Mouse (Mus musculus) midbrain, embryonic 11.5 days (tissue): ENCODE measurements around the gene Abhd10. TPM values are rescaled to one million over a fixed set of nuclear protein-coding genes. Genes with fewer than 3 reads are reported as not detected.

Source experiments
- ATAC-seq: fragments of 200-750 bp; cut with Nextera tagmentation; 2 replicates; pipeline ENCODE4 v1.8.0; 2017; ENCODE audit warnings: moderate TSS enrichment, moderate library complexity; ENCODE audit not compliant: low FRiP score
- DNase-seq: peaks from one replicate; pipeline ENCODE4 v3.0.0; 2015; ENCODE audit warnings: low spot score; ENCODE audit errors: missing footprints
- H3K27ac ChIP-seq: fragments of 300-500 bp; sonication (generic); 2 replicates; pipeline ENCODE4 v1.5.1; 2014; ENCODE audit warnings: low read depth, low read length
- H3K27me3 ChIP-seq: fragments of 300-500 bp; sonication (generic); 2 replicates; pipeline ENCODE4 v1.6.1; 2014; ENCODE audit warnings: mild to moderate bottlenecking, low read length, moderate library complexity, mixed read lengths; ENCODE audit not compliant: control insufficient read depth, insufficient read depth
- H3K36me3 ChIP-seq: fragments of 300-500 bp; sonication (generic); 2 replicates; pipeline ENCODE4 v1.6.1; 2014; ENCODE audit warnings: mild to moderate bottlenecking, low read length, moderate library complexity, mixed read lengths; ENCODE audit not compliant: control insufficient read depth, insufficient read depth
- H3K4me1 ChIP-seq: fragments of 300-500 bp; sonication (generic); 2 replicates; pipeline ENCODE4 v1.6.1; 2014; ENCODE audit warnings: low read length; ENCODE audit not compliant: control insufficient read depth, insufficient read depth
- H3K4me2 ChIP-seq: fragments of 300-500 bp; sonication (generic); 2 replicates; pipeline ENCODE4 v1.6.1; 2014; ENCODE audit warnings: mild to moderate bottlenecking, moderate library complexity
- H3K4me3 ChIP-seq: fragments of 300-500 bp; sonication (generic); 2 replicates; pipeline ENCODE4 v1.5.1; 2014; ENCODE audit warnings: low read depth, low read length
- H3K9ac ChIP-seq: fragments of 300-500 bp; sonication (generic); 2 replicates; pipeline ENCODE4 v1.6.1; 2014; ENCODE audit warnings: low read length
- H3K9me3 ChIP-seq: fragments of 300-500 bp; sonication (generic); 2 replicates; pipeline ENCODE4 v1.6.1; 2016; ENCODE audit warnings: low read length; ENCODE audit not compliant: control insufficient read depth
- WGBS: fragments of 180-500 bp; shearing (Covaris S2); extraction: QIAGEN DNeasy Blood & Tissue Kit; methylation state at CpG from one replicate; pipeline ENCODE4 v1.1.7; 2014; 5-methylcytosine and 5-hydroxymethylcytosine counted together
- polyA plus RNA-seq: library from polyadenylated mRNA; unstranded; fragments of >200 nt; fragmentation: Nextera tagmentation; extraction: Ambion mirVana; gene quantifications from 2 replicates; pipeline ENCODE4 v1.2.1, GENCODE M21; 2014

The Abhd10 gene
- polyA plus RNA-seq, 1 experiment from 2014 or later: 48.5 TPM

DNA sequence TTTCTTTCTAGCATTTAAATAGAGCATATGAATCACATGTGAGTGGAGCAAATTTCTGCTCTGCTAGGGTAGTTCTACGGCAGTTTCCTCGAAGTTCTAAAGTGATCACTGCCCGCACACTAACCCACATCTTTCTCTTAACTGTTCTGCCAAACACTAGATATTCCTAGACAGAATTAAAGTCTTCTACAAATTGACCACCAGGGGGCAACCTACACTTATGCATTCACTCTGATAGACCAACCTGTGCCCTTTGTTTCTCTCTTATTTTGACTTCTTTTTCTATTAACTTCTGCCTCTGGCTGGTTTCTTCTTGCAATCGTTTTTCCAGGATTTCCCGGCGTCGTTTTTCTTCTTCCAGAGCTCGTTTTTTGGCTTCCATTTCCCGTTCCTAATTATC is 14.1 kb upstream of the Abhd10 start:
- Histone ChIP-seq H3K4me1 (no peaks in the 10 kb centered on the region), H3K9me3 (no peaks in the 10 kb centered on the region), H3K4me2 (no peak overlapping the region), H3K9ac (no peak overlapping the region), H3K36me3 (no peaks in the 10 kb centered on the region), H3K27me3 (no peaks in the 10 kb centered on the region), H3K4me3 (no peak overlapping the region), H3K27ac (no peak overlapping the region)
- ATAC-seq (peak; percentile 78), DNase-seq (peak; percentile 87)
- 48% methylated on average over 9 of the region's 9 CpGs for WGBS

GRCm38 (mm10) chr16:45743591-45744144 is 913 bp upstream of the Abhd10 start:
- Histone ChIP-seq H3K4me3 (no peak overlapping the region), H3K9ac (no peak overlapping the region), H3K36me3 (no peaks in the 10 kb centered on the region), H3K4me1 (peaks cover 10% of the 10 kb centered on the region; the same call in 1 of the 2 replicates), H3K9me3 (no peaks in the 10 kb centered on the region), H3K27me3 (no peaks in the 10 kb centered on the region), H3K27ac (peak overlapping the region; percentile 69), H3K4me2 (no peak overlapping the region; the same call in 1 of the 2 replicates)
- ATAC-seq (peak; percentile 14; the same call in 1 of the 2 replicates), DNase-seq (no peak)
- WGBS: 68% methylated on average over 4 of the region's 4 CpGs

DNA sequence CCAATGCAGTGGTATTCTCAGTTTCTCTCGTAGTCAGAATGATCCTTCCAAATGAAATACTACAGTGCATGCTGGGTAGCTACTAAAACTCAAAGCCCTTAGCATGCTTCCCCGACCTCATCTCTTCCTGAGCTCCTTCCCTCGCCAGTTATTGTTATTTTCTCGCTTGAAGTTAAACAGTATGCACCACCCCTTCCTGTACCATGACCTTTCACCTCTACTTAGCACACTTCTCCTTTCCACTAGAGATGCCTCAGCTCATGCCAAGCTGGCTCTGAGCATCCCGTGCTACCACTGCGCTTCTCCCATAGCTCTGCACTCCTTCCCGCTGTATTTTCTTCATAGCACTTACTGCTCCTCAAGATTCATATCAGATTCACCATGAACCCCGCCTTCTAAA is 4.9 kb downstream of the Abhd10 start:
- peaks cover 7% of the 10 kb centered on the region; the same call in 1 of the 2 replicates for H3K4me1 ChIP-seq
- H3K27ac ChIP-seq: no peak overlapping the region
- H3K4me2 ChIP-seq: no peak overlapping the region
- H3K36me3 ChIP-seq: peaks cover 11% of the 10 kb centered on the region; the same call in 1 of the 2 replicates
- no peak for DNase-seq
- no peak overlapping the region for H3K4me3 ChIP-seq
- H3K9me3 ChIP-seq: no peaks in the 10 kb centered on the region
- ATAC-seq: no peak
- H3K27me3 ChIP-seq: no peaks in the 10 kb centered on the region
- 91% methylated on average over 8 of the region's 8 CpGs for WGBS
- H3K9ac ChIP-seq: no peak overlapping the region

GRCm38 (mm10) chr16:45736724-45737123 is 6.0 kb downstream of the Abhd10 start:
- Histone ChIP-seq H3K36me3 (peaks cover 11% of the 10 kb centered on the region; the same call in 1 of the 2 replicates), H3K27me3 (no peaks in the 10 kb centered on the region), H3K27ac (no peak overlapping the region), H3K4me3 (no peak overlapping the region), H3K9ac (no peak overlapping the region), H3K4me1 (peaks cover 7% of the 10 kb centered on the region; the same call in 1 of the 2 replicates), H3K4me2 (no peak overlapping the region), H3K9me3 (no peaks in the 10 kb centered on the region)
- ATAC-seq (no peak), DNase-seq (no peak)
- 98% methylated on average over 3 of the region's 3 CpGs for WGBS

GRCm38 (mm10) chr16:45729163-45729562 is 13.6 kb downstream of the Abhd10 start:
- no peaks in the 10 kb centered on the region for H3K27me3 ChIP-seq
- peaks cover 5% of the 10 kb centered on the region for H3K4me1 ChIP-seq
- no peak overlapping the region for H3K27ac ChIP-seq
- no peaks in the 10 kb centered on the region for H3K9me3 ChIP-seq
- DNase-seq (no peak), ATAC-seq (no peak)
- WGBS: 84% methylated on average over 5 of the region's 5 CpGs
- H3K4me2 ChIP-seq: no peak overlapping the region
- no peak overlapping the region for H3K9ac ChIP-seq
- no peak overlapping the region for H3K4me3 ChIP-seq
- no peaks in the 10 kb centered on the region; the same call in 1 of the 2 replicates for H3K36me3 ChIP-seq

DNA sequence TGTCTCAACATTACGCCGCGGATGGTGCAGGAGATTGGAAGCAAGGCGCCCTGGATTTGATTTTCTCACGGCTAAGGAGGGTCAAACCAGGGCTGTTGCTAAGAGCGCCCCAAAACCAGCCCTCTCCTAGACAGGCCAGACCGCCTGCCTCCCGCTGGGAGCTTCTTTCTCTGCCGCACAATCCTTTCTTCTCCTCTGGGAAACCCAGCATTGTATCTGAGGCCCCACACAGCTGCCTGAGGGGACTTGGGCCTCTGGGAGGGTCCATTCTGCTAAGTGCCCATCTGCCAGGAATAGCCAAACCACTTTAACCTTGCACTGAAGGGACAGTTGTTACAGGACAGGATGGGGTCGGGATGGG is 18.0 kb downstream of the Abhd10 start:
- Histone ChIP-seq H3K4me3 (peak overlapping the region; percentile 62), H3K27me3 (no peaks in the 10 kb centered on the region), H3K27ac (peak overlapping the region; percentile 94), H3K36me3 (no peaks in the 10 kb centered on the region), H3K9ac (peak overlapping the region; percentile 91), H3K9me3 (no peaks in the 10 kb centered on the region), H3K4me1 (peaks cover 15% of the 10 kb centered on the region), H3K4me2 (peak overlapping the region; percentile 57)
- WGBS: 1% methylated on average over 10 of the region's 10 CpGs
- peak; percentile 98 for DNase-seq
- ATAC-seq: peak; percentile 87

DNA sequence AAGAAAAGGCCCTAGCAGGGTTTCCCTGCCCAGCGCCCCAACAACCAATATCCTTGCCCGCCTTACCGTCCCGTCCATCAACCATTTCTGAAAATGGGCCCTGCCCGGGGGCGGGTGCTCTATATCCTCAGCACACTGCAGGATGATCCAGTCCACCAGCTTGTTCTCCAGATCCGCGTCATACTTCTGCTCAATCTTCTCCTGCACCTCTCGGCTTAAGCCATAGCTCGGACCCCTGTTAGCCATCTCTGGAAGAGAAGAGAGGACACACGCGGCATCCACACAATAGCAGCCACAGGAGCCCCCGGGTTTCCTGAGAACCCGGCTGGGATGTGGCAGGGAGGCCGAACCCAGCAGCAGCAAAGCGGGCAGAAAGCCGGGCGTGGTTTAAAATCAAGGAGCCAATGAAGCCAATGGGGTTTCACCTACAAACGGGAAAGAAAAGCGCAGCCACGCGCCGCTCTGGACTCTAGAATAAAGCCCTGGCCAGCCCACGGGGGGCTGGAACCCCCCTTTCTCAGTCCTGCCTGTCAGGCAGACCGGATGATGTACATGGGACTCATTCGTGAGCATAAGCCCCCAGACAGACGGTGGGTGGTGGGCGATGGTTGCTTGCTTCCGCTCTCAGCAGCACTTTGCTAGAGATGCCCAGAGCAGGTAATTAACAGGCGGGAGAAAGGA is 18.6 kb downstream of the Abhd10 start, which contains the start of gene Tagln3:
Tagln3 (minus strand) TSS at position 548 of the 681 bp plus-strand sequence.
- Histone ChIP-seq H3K4me2 (peak within 1 kb of the TSS; percentile 57), H3K4me1 (peaks cover 15% of the 10 kb centered on the region), H3K27me3 (no peaks in the 10 kb centered on the region), H3K36me3 (no peaks in the 10 kb centered on the region), H3K27ac (peak within 1 kb of the TSS; percentile 94), H3K9ac (peak within 1 kb of the TSS; percentile 91), H3K9me3 (no peaks in the 10 kb centered on the region), H3K4me3 (peak within 1 kb of the TSS; percentile 62)
- ATAC-seq (peak; percentile 92), DNase-seq (no peak)
- WGBS: under 1% methylated on average over 30 of the region's 30 CpGs

DNA sequence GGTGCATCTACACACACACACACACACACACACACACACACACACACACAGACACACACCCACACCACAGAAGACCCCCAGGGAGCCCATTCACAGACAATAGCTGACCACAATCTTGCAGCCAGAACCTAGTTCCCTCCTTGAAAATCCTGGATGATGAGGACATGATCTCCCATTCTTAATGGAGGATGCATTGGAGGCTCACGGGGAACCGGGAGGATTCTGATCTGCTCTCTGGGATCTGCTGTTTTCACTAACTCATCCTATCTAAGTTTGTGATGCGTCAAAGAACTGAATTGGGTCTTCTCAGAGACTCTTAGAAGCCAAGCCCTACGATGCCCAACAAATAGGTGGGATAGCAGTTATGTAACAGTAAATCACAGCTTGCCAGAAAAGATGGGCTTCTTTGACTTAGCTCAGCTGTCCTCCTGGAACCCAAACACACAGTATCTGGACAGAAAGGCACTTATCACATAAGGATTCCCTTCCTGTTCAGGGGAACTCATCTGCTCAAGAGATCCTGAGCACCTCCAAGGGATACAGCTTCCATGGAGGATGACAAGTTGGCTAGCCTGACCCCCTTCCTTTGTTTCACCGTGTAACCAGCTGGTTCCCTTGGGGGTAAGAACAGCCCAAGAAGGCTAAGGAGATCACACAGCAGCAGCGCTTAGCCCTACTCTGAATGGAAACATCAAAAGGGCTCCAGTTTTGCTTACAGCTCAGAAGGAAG is 19.4 kb downstream of the Abhd10 start:
- Histone ChIP-seq H3K4me1 (peaks cover 15% of the 10 kb centered on the region), H3K36me3 (peaks cover 3% of the 10 kb centered on the region), H3K27ac (peak overlapping the region; percentile 94), H3K4me3 (peak overlapping the region; percentile 62), H3K27me3 (no peaks in the 10 kb centered on the region), H3K9me3 (no peaks in the 10 kb centered on the region), H3K4me2 (peak overlapping the region; percentile 57), H3K9ac (peak overlapping the region; percentile 91)
- WGBS: 42% methylated on average over 6 of the region's 6 CpGs
- peak; percentile 96 for DNase-seq
- ATAC-seq: peak; percentile 38
